ENCODE assay signal across 18 mouse cellular contexts in genomic region chr4:4437559-4437958, GRCm38 (mm10).
"Had no signal": no experiment of that assay in that cellular context is flagged by ENCODE, and none has a peak within 500 bp of the region (broad histone marks: within the 10 kb centered on the region; RNA-seq: fewer than 3 reads in every experiment).

No protein-coding gene starts in this region.

- H3K9me3 ChIP-seq: liver, embryonic 13.5 days; liver, embryonic 15.5 days; lung, embryonic 15.5 days; midbrain, embryonic 13.5 days; neural tube, embryonic 12.5 days had no signal

- H3K4me1 ChIP-seq: liver, embryonic 13.5 days; liver, embryonic 15.5 days; lung, embryonic 15.5 days; megakaryocyte, embryonic 14.5 days; midbrain, embryonic 13.5 days; neural tube, embryonic 12.5 days had no signal

- DNase-seq: liver, embryonic 13.5 days; liver, postnatal 0 days; lung, adult 2 months; lung, postnatal 14 days; lung, postnatal 36 days; retina, postnatal 1 day; right cerebral cortex, postnatal 25 days; right cerebral cortex, postnatal 4 days; spleen, adult 18-20 months; thymus, adult 2 months; thymus, postnatal 25 days; thymus, postnatal 4 days had no signal

- H3K4me3 ChIP-seq: liver, embryonic 13.5 days; liver, embryonic 15.5 days; lung, embryonic 15.5 days; megakaryocyte, embryonic 14.5 days; midbrain, embryonic 13.5 days; neural tube, embryonic 12.5 days had no signal

- H3K27ac ChIP-seq: liver, embryonic 13.5 days; liver, embryonic 15.5 days; lung, embryonic 15.5 days; macrophage; midbrain, embryonic 13.5 days; neural tube, embryonic 12.5 days had no signal

- H3K9ac ChIP-seq: liver, embryonic 13.5 days; liver, embryonic 15.5 days; liver, postnatal 0 days; lung, embryonic 15.5 days; midbrain, embryonic 13.5 days; neural tube, embryonic 12.5 days had no signal

- H3K36me3 ChIP-seq: liver, embryonic 13.5 days; liver, embryonic 15.5 days; lung, embryonic 15.5 days; midbrain, embryonic 13.5 days; neural tube, embryonic 12.5 days had no signal
